Mouse (Mus musculus): Measurements from ENCODE around the gene Cox4i1. TPM values are rescaled to one million over a fixed set of nuclear protein-coding genes. Genes with fewer than 3 reads are reported as not detected.

Cox4i1 gene
- polyA plus RNA-seq, 1 experiment from 2014 or later: 1,200 TPM

- DNase-seq (ENCODE audit: low spot score): peak; percentile 38
Observed at GRCm38 (mm10) chr8:120693861-120694493, 26.0 kb downstream of the Cox4i1 start.

GRCm38 (mm10) chr8:120696401-120697153, 28.6 kb downstream of the Cox4i1 start:
- peak; percentile 84 for DNase-seq (ENCODE audit: low spot score)

DNA sequence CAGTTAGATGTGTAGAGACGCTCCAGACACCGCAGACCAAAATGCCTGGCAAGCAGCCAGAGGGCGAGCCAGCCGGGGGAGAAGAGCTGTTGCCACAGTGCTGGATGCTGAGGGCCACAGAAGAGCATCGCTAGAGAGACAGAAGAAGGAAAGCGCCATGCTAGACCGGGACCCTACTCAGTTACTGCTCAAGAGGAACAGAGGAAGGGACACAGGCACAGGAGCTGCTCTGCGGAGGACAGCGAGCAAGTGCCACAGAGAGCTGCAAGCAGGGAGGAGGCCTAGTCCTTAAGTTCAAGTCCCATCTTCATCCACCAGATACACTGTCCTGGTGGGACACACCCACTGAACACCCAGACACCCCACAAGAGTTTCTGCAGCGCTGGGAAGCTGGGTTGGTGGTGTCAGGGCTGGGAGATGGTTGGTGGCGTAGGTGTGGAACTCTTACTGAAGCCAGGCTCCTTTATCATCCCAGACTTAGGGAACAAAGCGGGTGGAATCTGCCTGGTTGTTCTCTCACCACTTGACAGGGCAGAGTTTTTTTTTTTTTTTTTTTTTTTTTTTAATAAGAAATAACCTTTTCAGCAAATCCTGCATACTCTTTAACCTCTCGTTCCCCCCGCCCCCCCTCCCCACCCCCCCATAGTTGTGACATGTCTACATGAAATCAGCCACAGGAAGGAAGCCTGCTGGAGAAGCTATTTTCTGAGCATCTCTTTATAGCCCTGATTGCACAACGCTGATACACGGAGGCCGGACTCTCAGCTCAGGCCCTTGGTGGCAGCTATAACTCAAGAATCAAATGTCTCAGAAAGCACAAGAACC, 29.3 kb downstream of the Cox4i1 start:
- peak; percentile 48 for DNase-seq (ENCODE audit: low spot score)

DNA sequence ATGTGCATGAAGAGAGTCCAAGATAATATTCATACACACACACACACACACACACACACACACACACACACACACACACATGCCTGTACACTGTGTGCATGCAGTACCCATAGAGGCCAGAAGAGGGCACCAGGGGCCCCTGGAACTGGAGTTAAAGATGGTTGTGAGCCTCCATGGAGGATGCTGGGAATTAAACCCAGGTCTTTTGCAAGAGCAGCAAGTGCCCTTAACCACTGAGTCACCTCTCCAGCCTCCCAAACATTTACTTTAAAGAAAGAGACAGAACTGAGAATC, 29.9 kb downstream of the Cox4i1 start:
- DNase-seq (ENCODE audit: low spot score): no peak

DNA sequence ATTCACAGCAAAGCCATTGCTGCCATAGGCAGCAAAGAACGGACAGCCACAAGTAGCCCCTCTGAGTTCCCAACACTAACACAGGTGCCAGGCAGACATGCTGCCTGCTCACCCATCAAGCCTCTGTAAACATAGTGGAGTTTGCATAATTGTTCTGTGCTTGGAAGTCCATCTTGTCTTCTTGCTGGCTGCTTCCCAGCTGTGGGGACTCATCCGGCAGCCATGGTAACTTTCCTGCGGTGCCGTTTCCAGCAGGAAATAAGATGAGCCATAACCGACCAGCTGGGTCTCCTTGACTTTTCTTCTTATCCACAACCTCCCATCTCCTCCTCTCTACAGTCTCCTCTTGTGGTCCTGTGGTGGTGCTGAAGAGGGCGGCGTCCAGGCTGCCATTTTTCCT, 30.4 kb downstream of the Cox4i1 start:
- no peak for DNase-seq (ENCODE audit: low spot score)

DNA sequence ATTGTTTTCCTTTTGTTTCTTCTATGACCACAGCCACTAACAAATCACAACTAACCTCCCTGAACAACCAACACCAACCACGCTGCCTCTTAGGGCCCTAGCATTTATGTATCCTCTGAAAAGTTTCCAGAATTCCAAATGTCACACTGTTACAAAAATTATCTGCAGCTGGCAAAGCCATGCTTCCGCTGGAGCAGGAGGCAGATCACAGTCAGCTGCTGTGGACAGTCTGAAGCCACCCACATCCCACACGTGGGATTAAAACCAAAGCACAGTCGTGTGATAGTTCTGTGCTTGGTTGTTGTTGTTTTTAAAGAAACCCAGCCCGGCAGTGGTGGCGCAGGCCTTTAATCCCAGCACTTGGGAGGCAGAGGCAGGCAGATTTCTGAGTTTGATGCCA, 31.1 kb downstream of the Cox4i1 start:
- no peak for DNase-seq (ENCODE audit: low spot score)

DNA sequence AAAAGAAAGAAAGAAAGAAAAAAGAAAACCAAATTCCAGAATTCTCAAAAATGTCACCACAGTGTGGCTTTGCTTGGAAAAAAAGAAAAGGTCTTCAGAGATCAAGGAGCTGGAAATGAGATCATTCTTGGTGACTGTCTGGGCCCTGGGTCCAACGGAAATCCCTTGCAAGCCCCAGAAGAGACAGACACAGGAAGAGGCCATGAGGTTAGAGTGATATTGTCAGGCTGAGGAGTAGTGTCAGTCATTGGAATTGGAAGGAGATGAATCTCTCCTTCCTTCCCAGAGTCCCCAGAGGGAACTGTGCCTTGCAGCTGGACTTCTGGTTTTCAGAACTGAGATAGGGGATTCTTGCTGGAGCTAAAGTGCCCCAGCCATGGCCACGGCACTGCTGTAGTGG, 31.5 kb downstream of the Cox4i1 start:
- no peak for DNase-seq (ENCODE audit: low spot score)

DNA sequence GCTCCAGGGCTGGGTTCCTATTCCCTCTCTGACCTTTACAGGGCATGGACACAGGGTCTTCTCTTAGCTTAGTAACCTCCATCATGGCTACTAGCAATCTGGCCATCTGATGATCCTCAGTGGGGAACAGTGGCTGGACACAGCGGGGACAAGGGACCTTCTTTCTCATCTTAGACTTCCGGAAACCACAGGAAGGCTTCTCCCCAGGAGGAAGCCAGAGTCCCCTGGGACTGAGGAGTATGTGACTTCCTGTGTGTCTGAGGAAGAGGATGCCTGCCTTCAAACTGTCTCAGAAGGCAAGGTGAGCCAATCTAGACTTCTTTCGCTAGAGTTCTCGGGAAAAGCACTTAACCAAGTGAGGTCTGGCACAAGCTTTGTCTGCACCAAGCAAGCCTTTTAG, 32.0 kb downstream of the Cox4i1 start:
- no peak for DNase-seq (ENCODE audit: low spot score)

DNA sequence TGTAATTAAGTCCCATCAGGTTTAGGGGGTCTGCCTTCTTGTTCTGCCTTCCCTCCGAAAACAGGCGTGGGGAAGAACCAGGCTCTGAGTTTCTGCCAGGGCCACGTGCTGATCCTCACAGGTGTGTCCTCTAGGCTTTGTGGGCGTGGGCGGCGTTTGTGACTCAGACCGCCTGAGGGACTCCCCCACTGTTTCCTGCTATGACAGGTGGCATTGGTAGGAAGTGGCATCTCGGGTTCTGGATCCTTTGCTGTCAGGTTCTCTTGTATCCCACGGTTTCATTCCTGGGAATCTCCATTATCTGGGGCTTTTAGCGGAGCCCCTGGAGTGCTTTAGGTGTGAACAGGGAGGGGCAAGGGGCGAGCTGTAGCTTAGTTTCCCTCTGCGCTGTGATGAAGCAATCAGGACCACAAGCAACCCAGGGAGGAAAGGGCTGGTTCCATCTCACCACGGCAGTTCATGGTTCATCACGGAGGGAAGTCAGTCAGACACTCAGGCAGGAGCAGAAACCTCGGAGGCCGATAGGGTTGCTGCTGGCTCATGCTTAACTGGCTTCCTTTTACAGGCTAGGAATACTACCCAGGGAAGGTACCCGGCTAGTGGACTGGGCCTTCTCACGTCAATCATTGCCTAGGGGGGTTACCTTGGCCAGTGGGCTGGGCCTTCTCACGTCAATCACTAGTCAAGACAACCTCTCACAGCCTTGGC, 33.9 kb downstream of the Cox4i1 start:
- DNase-seq (ENCODE audit: low spot score): peak; percentile 69

DNA sequence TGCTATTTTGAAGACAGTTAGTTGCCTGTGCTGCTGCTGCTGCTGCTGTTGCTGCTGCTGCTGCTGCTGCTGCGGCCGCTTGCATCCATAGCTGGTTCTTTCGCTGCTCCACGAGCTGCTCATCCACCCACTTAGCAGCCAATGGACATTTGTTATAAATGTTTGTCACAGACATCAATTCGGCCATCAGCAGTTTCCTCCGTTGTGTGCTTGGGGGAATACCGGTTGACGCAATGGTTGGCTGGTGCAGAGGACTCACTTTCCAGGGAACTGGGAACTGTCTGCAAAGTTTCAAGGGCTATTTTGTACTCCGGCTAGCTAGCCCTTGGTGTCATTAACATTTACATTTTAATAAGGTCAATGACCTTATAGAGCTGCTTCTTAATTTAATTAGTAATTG, 36.2 kb downstream of the Cox4i1 start:
- DNase-seq (ENCODE audit: low spot score): no peak

- DNase-seq (ENCODE audit: low spot score): no peak
Observed at GRCm38 (mm10) chr8:120705163-120705562, 37.1 kb downstream of the Cox4i1 start.

DNA sequence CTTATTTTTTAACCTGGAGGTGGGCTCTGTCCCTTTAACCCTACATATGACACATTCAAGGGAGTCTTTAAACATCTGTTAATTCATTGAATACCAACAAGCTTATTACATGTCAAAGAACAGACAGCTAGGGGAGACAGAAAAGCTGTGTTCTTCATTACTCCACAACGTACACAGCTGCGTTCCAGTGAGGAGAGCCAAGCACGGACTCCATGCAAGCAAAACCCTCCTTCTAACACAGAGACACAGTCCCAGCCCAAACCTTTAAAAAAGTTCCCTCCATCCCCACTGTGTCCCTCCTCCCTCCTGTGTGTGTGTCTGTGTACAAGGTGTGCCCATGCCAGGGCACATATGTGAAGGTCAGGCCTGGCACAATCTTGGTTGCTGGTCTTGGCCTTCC, 38.2 kb downstream of the Cox4i1 start:
- no peak for DNase-seq (ENCODE audit: low spot score)

DNA sequence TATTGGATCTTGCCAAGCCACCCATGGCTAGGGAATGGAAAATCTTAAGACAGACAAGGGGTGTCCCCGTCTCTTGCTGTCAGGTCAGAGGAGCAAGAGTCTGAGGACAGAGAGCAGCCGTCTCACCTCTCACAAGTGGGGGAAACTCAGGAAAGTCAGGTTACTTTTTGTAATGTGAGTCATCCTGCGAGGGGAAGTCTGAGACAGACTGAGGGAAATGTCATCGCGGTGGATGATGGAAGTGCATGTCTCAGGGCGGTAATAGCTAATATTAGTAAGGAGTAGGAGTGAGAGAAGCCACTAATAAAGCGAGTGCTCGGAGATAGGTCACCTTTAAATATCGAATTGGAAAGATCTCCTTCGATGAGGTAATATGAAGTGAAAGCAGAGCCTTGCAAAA, 41.2 kb downstream of the Cox4i1 start:
- DNase-seq (ENCODE audit: low spot score): no peak

GRCm38 (mm10) chr8:120715200-120715599, 47.2 kb downstream of the Cox4i1 start:
- DNase-seq (ENCODE audit: low spot score): no peak

DNA sequence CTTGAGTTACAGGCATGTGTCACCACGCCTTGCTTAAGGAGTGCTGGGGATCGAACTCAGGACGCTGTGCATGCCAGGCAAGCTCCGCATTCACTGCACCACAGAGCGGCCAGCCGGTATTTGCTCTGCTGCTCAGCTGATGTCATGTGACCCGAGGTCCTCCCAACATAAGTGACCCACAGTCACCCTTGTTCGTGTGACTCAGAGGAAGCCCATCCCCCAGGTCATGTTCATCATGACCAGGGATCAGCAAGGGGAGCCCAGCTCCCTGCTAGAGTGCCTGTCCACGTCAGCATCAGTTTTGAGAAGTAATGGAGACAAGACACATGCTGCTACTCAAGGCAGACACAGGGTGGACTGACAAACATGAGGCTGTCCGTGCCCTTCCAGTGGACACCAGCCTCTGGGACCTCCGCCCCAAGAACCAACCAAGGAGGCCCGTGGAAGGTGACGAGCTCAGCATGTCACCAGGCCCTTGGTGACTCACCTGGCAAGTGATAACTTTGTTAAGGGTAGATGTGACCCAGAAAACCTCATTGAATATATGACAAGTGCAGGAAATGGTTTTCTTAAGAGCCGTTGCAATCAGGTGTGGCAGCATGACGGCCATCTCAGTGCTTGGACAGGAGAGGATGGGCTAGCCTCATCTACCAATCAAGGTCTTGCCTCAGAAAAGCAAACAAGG, 48.1 kb downstream of the Cox4i1 start:
- DNase-seq (ENCODE audit: low spot score): no peak

DNA sequence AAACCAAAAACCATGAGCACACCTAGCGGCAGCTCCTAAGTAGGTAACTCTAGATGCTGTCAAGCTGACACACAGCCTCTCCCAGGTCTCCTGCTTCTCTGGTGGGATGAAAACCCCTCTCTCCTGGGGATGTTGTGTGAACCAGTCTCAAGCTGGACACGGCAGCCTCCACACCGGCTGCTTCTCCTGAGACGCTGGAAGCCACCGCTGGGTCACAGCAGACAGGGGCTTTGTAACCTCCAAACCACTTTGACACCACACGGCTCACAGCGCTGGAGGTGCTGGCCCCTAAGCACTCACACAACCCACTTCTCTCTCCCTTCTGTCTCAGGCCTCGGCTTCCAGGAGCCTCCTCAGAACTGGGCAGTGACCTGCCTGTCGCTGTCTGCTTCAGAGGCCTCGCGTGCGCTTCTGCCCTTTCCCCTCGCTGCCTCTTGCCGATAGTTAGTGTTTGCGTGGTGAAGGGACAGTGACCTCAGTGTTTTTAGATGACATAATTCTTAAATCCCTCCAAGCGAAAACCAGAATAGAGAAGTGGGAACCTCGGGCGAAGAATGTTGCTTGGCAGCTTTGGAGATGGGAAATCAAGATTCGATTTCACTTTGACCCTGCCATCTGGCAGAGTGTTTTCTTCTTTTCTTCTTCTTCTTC, 51.7 kb downstream of the Cox4i1 start:
- no peak for DNase-seq (ENCODE audit: low spot score)

DNA sequence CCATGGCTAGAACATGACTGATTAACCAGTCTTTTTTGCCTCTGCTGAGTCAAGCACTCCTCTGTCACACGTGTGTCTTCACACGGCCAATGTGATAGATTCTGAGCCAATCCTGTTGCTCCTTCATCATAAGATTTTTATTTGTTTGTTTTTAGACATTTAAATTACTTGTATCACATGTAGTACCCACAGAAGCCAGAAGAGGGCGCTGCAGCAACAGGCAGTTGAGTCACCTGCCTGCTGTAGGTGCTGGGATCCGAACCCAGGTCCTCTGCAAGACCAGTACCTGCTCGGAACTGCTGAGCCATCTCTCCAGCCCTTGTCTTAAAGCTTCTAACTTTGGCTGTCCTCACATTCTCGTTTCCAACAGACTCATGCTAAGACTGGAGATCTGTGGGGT, 55.0 kb downstream of the Cox4i1 start:
- DNase-seq (ENCODE audit: low spot score): no peak
